Mouse (Mus musculus) heart, adult 9 months (tissue): ENCODE data around the gene Ndufa13.
"Not testable (repeated sequence)": the region's sequence is repeated elsewhere in the genome, so short reads cannot be mapped to it uniquely, and the experiment has no call there.

Experiments used
- DNase-seq, 2 experiments: peaks; one replicate each; pipeline ENCODE4 v3.0.0; 2022; ENCODE audit warnings: low spot score in 2 of 2

Ndufa13 gene

GRCm38 (mm10) chr8:69902163-69903062, at the start of gene Ndufa13, which contains the start of the genes Tssk6 and Yjefn3:
Gene Ndufa13 (minus strand): TSS chr8:69902558.
Gene Tssk6 (plus strand): TSS chr8:69902184.
Gene Yjefn3 (minus strand): TSS chr8:69902712.
- peak; percentile 27 to 41 for DNase-seq

- DNase-seq = no peak
Observed at GRCm38 (mm10) chr8:69950300-69950699, 47.9 kb upstream of the Ndufa13 start.

- DNase-seq = not testable (repeated sequence)
Observed at GRCm38 (mm10) chr8:69942495-69942894, 40.1 kb upstream of the Ndufa13 start.

- no peak for DNase-seq
Observed at GRCm38 (mm10) chr8:69940386-69940785, 38.0 kb upstream of the Ndufa13 start.

- DNase-seq = no peak
Observed at GRCm38 (mm10) chr8:69939633-69940032, 37.3 kb upstream of the Ndufa13 start.

- no peak for DNase-seq
Observed at GRCm38 (mm10) chr8:69938245-69938982, 36.1 kb upstream of the Ndufa13 start.

GRCm38 (mm10) chr8:69937466-69937865, 35.1 kb upstream of the Ndufa13 start:
- no peak for DNase-seq

- DNase-seq = peak; percentile 61 to 73
Observed at GRCm38 (mm10) chr8:69936050-69936794, 33.9 kb upstream of the Ndufa13 start.

GRCm38 (mm10) chr8:69935431-69935830, 33.1 kb upstream of the Ndufa13 start:
- DNase-seq = no peak

GRCm38 (mm10) chr8:69934582-69934981, 32.2 kb upstream of the Ndufa13 start:
- DNase-seq = no peak

GRCm38 (mm10) chr8:69933811-69934210, 31.5 kb upstream of the Ndufa13 start:
- no peak for DNase-seq

GRCm38 (mm10) chr8:69926901-69927300, 24.5 kb upstream of the Ndufa13 start:
- DNase-seq = no peak

GRCm38 (mm10) chr8:69923986-69924385, 21.6 kb upstream of the Ndufa13 start:
- DNase-seq = no peak

- no peak for DNase-seq
Observed at GRCm38 (mm10) chr8:69921141-69921540, 18.8 kb upstream of the Ndufa13 start.

GRCm38 (mm10) chr8:69919876-69920662, 17.7 kb upstream of the Ndufa13 start:
- DNase-seq = peak; percentile 67 to 86

GRCm38 (mm10) chr8:69919010-69919409, 16.7 kb upstream of the Ndufa13 start:
- peak; percentile 59 to 83 for DNase-seq

- no peak for DNase-seq
Observed at GRCm38 (mm10) chr8:69918506-69918905, 16.1 kb upstream of the Ndufa13 start.

GRCm38 (mm10) chr8:69915748-69916147, 13.4 kb upstream of the Ndufa13 start:
- DNase-seq = peak in 1 of 2 experiments; percentile 46

- DNase-seq = no peak
Observed at GRCm38 (mm10) chr8:69914526-69914925, 12.2 kb upstream of the Ndufa13 start.

GRCm38 (mm10) chr8:69912478-69913074, 10.2 kb upstream of the Ndufa13 start:
- DNase-seq = no peak

- DNase-seq = no peak
Observed at GRCm38 (mm10) chr8:69911917-69912316, 9.6 kb upstream of the Ndufa13 start.
